Mouse (Mus musculus) gastrocnemius, postnatal 4 days (tissue): ENCODE results near the gene Rhox2c. TPM values are rescaled to one million over a fixed set of nuclear protein-coding genes. Genes with fewer than 3 reads are reported as not detected.
"Not testable (repeated sequence)": the region's sequence is repeated elsewhere in the genome, so short reads cannot be mapped to it uniquely, and the experiment has no call there.

Experiments used
- DNase-seq, 2 experiments: peaks; one replicate each; pipeline ENCODE4 v3.0.0; 2021 to 2022; ENCODE audit warnings: low spot score in 2 of 2, mixed read lengths in 2 of 2
- long read RNA-seq, 2 experiments: library from polyadenylated mRNA; stranded (forward); transcript quantifications; one replicate each; pipeline ENCODE4 v2.0.0; 2021
- total RNA-seq, 2 experiments: library from RNA; stranded (reverse); gene quantifications; 2 replicates each; pipeline ENCODE4 v1.2.3; 2021

Rhox2c gene
- not detected for total RNA-seq
- long read RNA-seq, experiment 1, result 0 reads
- long read RNA-seq, experiment 2, result 0 reads

GRCm38 (mm10) chrX:37453380-37453779 lies at the start of gene Rhox2c:
Gene Rhox2c (plus strand): TSS chrX:37453680.
- not testable (repeated sequence) for DNase-seq

GRCm38 (mm10) chrX:37411767-37412166 lies 41.7 kb upstream of the Rhox2c start, which contains the start of gene Rhox2b:
Gene Rhox2b (plus strand): TSS chrX:37412067.
- not testable (repeated sequence) for DNase-seq

GRCm38 (mm10) chrX:37432194-37432593 lies 21.3 kb upstream of the Rhox2c start, which contains the start of gene Rhox4b:
Gene Rhox4b (plus strand): TSS chrX:37432494.
- DNase-seq, result not testable (repeated sequence)

GRCm38 (mm10) chrX:37458285-37458684 lies 4.8 kb downstream of the Rhox2c start, which contains the start of gene Rhox3c:
Gene Rhox3c (plus strand): TSS chrX:37458585.
- not testable (repeated sequence) for DNase-seq

GRCm38 (mm10) chrX:37480037-37480436 lies 26.6 kb downstream of the Rhox2c start, which contains the start of gene Rhox4c:
Gene Rhox4c (plus strand): TSS chrX:37480337.
- not testable (repeated sequence) for DNase-seq

- DNase-seq, result not testable (repeated sequence)
Observed at GRCm38 (mm10) chrX:37514059-37514458, 60.6 kb downstream of the Rhox2c start, which contains the start of gene Rhox4d. Gene Rhox4d (plus strand): TSS chrX:37514359.

Other genes with a start within 250 kb of the Rhox2c start
- gene Gm9, start 242.6 kb upstream of the Rhox2c start, total RNA-seq, result not detected
- gene Rhox1, start 231.4 kb upstream of the Rhox2c start, total RNA-seq, result not detected
- gene Rhox2a, start 208.7 kb upstream of the Rhox2c start, total RNA-seq, result not detected
- gene Rhox3a, start 203.8 kb upstream of the Rhox2c start, total RNA-seq, result not detected
- not detected for gene Rhox4a, start 188.3 kb upstream of the Rhox2c start, total RNA-seq
- under 1 TPM in 1 of 2 experiments, not detected in 1; 0.91 TPM for gene Rhox3a2, start 73.7 kb upstream of the Rhox2c start, total RNA-seq
- gene Rhox4a2, start 62.8 kb upstream of the Rhox2c start, total RNA-seq, result not detected
- not detected for gene Rhox2b, start 41.6 kb upstream of the Rhox2c start, total RNA-seq
- gene Rhox4b, start 21.2 kb upstream of the Rhox2c start, total RNA-seq, result not detected
- gene Rhox3c, start 4.9 kb downstream of the Rhox2c start, total RNA-seq, result under 1 TPM in 1 of 2 experiments, not detected in 1; 0.78 TPM
- gene Rhox4c, start 26.7 kb downstream of the Rhox2c start, total RNA-seq, result not detected
- not detected for gene Rhox2d, start 39.7 kb downstream of the Rhox2c start, total RNA-seq
- not detected for gene Rhox4d, start 60.7 kb downstream of the Rhox2c start, total RNA-seq
- gene Rhox2e, start 76.8 kb downstream of the Rhox2c start, total RNA-seq, result not detected
- not detected for gene Rhox3e, start 88.3 kb downstream of the Rhox2c start, total RNA-seq
- not detected for gene Rhox4e, start 103.7 kb downstream of the Rhox2c start, total RNA-seq
- not detected for gene Rhox2f, start 117.7 kb downstream of the Rhox2c start, total RNA-seq
- gene Rhox3f, start 127.3 kb downstream of the Rhox2c start, total RNA-seq, result not detected
- gene Rhox4f, start 154.0 kb downstream of the Rhox2c start, total RNA-seq, result not detected
- gene Rhox3g, start 174.9 kb downstream of the Rhox2c start, total RNA-seq, result not detected
- not detected for gene Rhox2g, start 189.8 kb downstream of the Rhox2c start, total RNA-seq
- not detected for gene Rhox4g, start 197.6 kb downstream of the Rhox2c start, total RNA-seq
- under 1 TPM; 0.29 to 0.36 TPM for gene Rhox3h, start 215.1 kb downstream of the Rhox2c start, total RNA-seq
- gene Rhox2h, start 219.6 kb downstream of the Rhox2c start, total RNA-seq, result not detected